Mouse (Mus musculus) heart, postnatal 0 days (tissue): Measurements from ENCODE around the gene Larp7.

ENCODE experiments used
- CTCF ChIP-seq: IDR thresholded peaks from 2 replicates; pipeline ENCODE4 v1.5.1; 2016; ENCODE audit warnings: antibody characterized with exemption, control low read depth, low read depth
- EP300 ChIP-seq: IDR thresholded peaks from 2 replicates; pipeline ENCODE4 v1.6.1; 2016; ENCODE audit warnings: antibody characterized with exemption, low read depth

- TF ChIP-seq CTCF (no peak), EP300 (no peak)
These were observed 23.3 kb downstream of the Larp7 start for GRCm38 (mm10) chr3:127529824-127530223.
